Mouse (Mus musculus): Measurements from ENCODE around the gene Dcdc2c.

GRCm38 (mm10) chr12:28392129-28392528, 160.1 kb downstream of the Dcdc2c start:
- TF ChIP-seq CTCF (IDR thresholded peaks at IDR 0.05; ENCODE audit: low read depth, low read length) (no peak), POLR2A (IDR thresholded peaks at IDR 0.05; ENCODE audit: borderline replicate concordance, low read depth, low read length) (no peak)

Measured in bone marrow macrophage, adult 2 months (primary cell).